Mouse (Mus musculus): ENCODE measurements at regions not wholly inside any gene's neighbourhood (a gene's known extent, or its start where the extent isn't known, plus 50 kb on each side); places are given as distances from the start of the nearest gene placed in this dataset.

DNA sequence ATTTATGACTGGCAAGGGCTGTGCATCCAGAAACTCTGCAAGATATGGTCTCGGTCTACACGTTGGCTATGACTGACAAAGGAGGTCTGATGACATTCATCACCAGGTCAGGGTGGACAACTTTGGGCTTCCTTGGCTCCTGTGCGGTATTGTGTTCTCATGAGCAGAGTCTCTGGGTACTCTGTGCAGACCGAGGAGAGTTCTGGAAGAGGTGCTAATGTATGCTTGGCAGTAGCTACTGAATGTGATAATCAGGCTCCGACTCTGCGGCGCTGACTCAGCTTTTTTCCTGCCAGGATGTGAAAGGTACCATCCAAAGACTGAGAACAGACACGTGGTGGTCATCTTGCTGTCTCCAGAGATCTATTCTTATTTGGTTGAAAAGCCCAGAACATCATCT is 94.5 kb upstream of the Oxgr1 start:
- no peak overlapping the region for H3K9ac ChIP-seq (replicated peaks; ENCODE audit: low read length, poor library complexity, severe bottlenecking)
- no peak for ATAC-seq (ENCODE audit: low FRiP score)

DNA sequence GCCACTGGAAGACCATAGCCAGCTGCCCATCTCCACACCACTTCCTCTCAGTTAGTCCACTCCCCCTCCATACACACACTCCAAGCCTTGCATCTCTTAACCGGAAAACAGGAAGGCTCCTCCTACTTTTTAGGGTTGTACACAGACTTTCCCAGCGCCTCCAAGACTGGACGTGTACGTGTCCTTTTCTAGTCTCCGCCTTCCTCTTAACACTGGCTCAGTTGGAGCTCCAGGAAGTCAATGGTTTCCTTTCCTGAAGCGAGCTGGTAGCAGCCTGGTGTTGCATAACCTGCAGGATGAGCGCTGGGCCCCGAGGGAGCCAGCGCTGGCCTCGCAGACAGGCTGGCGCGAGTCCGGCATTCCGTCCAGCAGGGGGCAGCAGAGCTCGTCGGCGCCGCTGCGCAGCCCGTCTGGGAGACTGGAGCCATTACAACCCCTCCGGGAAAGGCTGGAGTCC is 95.5 kb upstream of the Oxgr1 start:
- Histone ChIP-seq H3K27ac (ENCODE audit: low read depth, low read length) (no peak overlapping the region), H3K27me3 (ENCODE audit: insufficient read depth, low read length) (no peaks in the 10 kb centered on the region), H3K4me1 (ENCODE audit: insufficient read depth, low read length) (peaks cover 12% of the 10 kb centered on the region; the same call in 1 of the 2 replicates), H3K9me3 (ENCODE audit: low read length) (no peaks in the 10 kb centered on the region), H3K36me3 (ENCODE audit: insufficient read depth, low read length) (no peaks in the 10 kb centered on the region), H3K4me2 (ENCODE audit: low read depth, low read length, poor library complexity, severe bottlenecking) (peak overlapping the region; percentile 40), H3K4me3 (ENCODE audit: low read depth, low read length) (peak overlapping the region; percentile 12; the same call in 1 of the 2 replicates), H3K9ac (replicated peaks; ENCODE audit: low read length, poor library complexity, severe bottlenecking) (no peak overlapping the region)
- DNase-seq (ENCODE audit: low spot score), result peak; percentile 89
- peak; percentile 71 for ATAC-seq (ENCODE audit: low FRiP score)
- 2% methylated on average over 21 of the region's 21 CpGs for WGBS
- TF ChIP-seq CTCF (IDR thresholded peaks at IDR 0.05), result peak; percentile 98

More for the DNA sequence above, 94.5 kb upstream of the Oxgr1 start:
- no peak for TF ChIP-seq CTCF (IDR thresholded peaks at IDR 0.05)
- no peaks in the 10 kb centered on the region for H3K9me3 ChIP-seq (ENCODE audit: low read length)
- 93% methylated on average over 8 of the region's 8 CpGs for WGBS
- H3K27ac ChIP-seq (ENCODE audit: low read depth, low read length), result no peak overlapping the region
- H3K4me3 ChIP-seq (ENCODE audit: low read depth, low read length), result no peak overlapping the region
- no peak overlapping the region for H3K4me2 ChIP-seq (ENCODE audit: low read depth, low read length, poor library complexity, severe bottlenecking)
- H3K36me3 ChIP-seq (ENCODE audit: insufficient read depth, low read length), result no peaks in the 10 kb centered on the region
- no peaks in the 10 kb centered on the region for H3K27me3 ChIP-seq (ENCODE audit: insufficient read depth, low read length)
- no peak for DNase-seq (ENCODE audit: low spot score)
- peaks cover 12% of the 10 kb centered on the region; the same call in 1 of the 2 replicates for H3K4me1 ChIP-seq (ENCODE audit: insufficient read depth, low read length)

DNA sequence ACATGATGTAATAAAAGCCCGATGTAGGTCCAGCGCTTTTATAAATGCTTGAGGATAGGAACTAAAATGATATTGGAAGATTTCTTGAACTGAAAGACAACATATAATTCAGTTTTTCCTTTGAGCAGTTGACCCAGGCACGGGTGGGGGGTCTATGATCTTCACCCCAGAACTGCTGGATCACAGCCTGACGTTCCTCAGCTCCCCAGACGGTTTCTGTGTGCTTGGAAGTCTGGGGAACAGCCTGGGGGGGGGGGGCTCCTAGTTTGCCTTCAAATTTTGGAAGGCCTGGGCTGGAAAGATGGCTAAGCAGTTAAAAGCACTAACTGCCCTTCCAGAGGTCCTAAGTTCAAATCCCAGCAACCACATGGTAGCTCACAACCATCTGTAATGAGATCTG is 96.3 kb upstream of the Oxgr1 start:
- 60% methylated on average over 5 of the region's 5 CpGs for WGBS
- no peak for TF ChIP-seq CTCF (IDR thresholded peaks at IDR 0.05)
- Histone ChIP-seq H3K27me3 (ENCODE audit: insufficient read depth, low read length) (no peaks in the 10 kb centered on the region; the same call in 1 of the 2 replicates), H3K36me3 (ENCODE audit: insufficient read depth, low read length) (no peaks in the 10 kb centered on the region), H3K4me3 (ENCODE audit: low read depth, low read length) (no peak overlapping the region), H3K4me1 (ENCODE audit: insufficient read depth, low read length) (peaks cover 12% of the 10 kb centered on the region; the same call in 1 of the 2 replicates), H3K9ac (replicated peaks; ENCODE audit: low read length, poor library complexity, severe bottlenecking) (no peak overlapping the region), H3K27ac (ENCODE audit: low read depth, low read length) (no peak overlapping the region), H3K9me3 (ENCODE audit: low read length) (no peaks in the 10 kb centered on the region), H3K4me2 (ENCODE audit: low read depth, low read length, poor library complexity, severe bottlenecking) (no peak overlapping the region)
- no peak for ATAC-seq (ENCODE audit: low FRiP score)
- DNase-seq (ENCODE audit: low spot score), result no peak

DNA sequence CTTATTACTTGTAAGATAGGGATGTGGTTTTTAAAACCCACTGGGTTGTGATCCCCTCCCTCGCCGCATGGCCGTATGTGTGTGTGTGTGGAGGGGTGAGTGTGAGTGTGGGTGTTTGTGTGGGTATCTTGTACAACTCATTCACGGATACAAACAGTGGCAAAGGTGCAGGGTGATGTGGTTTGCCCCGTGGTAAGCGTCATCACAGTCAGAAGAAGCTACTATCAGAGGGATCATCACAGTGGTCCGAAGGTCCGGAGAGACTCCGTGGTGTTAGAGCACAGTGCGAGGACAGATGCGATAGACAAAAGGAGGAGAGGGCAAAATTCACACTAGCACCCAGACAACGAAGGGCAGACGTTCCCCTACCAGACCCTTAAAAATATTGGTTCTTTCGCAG is 97.0 kb upstream of the Oxgr1 start:
- Histone ChIP-seq H3K27me3 (ENCODE audit: insufficient read depth, low read length) (no peaks in the 10 kb centered on the region; the same call in 1 of the 2 replicates), H3K4me1 (ENCODE audit: insufficient read depth, low read length) (peaks cover 12% of the 10 kb centered on the region; the same call in 1 of the 2 replicates), H3K4me3 (ENCODE audit: low read depth, low read length) (no peak overlapping the region), H3K27ac (ENCODE audit: low read depth, low read length) (no peak overlapping the region), H3K9me3 (ENCODE audit: low read length) (no peaks in the 10 kb centered on the region), H3K9ac (replicated peaks; ENCODE audit: low read length, poor library complexity, severe bottlenecking) (no peak overlapping the region), H3K36me3 (ENCODE audit: insufficient read depth, low read length) (no peaks in the 10 kb centered on the region), H3K4me2 (ENCODE audit: low read depth, low read length, poor library complexity, severe bottlenecking) (no peak overlapping the region)
- no peak for TF ChIP-seq CTCF (IDR thresholded peaks at IDR 0.05)
- ATAC-seq (ENCODE audit: low FRiP score) (no peak), DNase-seq (ENCODE audit: low spot score) (no peak)
- 80% methylated on average over 14 of the region's 14 CpGs for WGBS

DNA sequence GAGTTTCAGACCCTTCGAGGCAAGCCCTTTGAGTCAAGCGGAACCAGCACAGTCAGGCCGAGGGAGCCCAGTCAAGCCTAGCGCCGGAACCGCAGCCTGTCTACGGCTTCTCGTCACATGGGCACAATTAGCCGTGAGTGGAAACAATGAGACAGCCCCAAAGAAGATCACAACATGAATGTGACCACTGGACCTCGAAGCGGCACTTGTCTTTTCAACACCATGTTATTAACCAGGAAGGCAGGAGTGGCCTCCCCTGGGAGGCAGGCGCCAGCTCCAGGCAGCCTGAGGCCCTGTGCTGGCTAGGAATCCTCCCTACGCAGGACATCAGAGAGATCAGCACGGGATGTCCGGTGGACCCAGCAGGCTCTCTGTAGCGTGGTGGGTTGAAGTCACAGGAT is 97.4 kb upstream of the Oxgr1 start:
- peaks cover 12% of the 10 kb centered on the region; the same call in 1 of the 2 replicates for H3K4me1 ChIP-seq (ENCODE audit: insufficient read depth, low read length)
- H3K4me2 ChIP-seq (ENCODE audit: low read depth, low read length, poor library complexity, severe bottlenecking), result no peak overlapping the region
- ATAC-seq (ENCODE audit: low FRiP score), result no peak
- no peaks in the 10 kb centered on the region for H3K9me3 ChIP-seq (ENCODE audit: low read length)
- H3K27ac ChIP-seq (ENCODE audit: low read depth, low read length), result no peak overlapping the region
- H3K9ac ChIP-seq (replicated peaks; ENCODE audit: low read length, poor library complexity, severe bottlenecking), result no peak overlapping the region
- WGBS, result 33% methylated on average over 16 of the region's 16 CpGs
- no peak for TF ChIP-seq CTCF (IDR thresholded peaks at IDR 0.05)
- no peaks in the 10 kb centered on the region; the same call in 1 of the 2 replicates for H3K27me3 ChIP-seq (ENCODE audit: insufficient read depth, low read length)
- DNase-seq (ENCODE audit: low spot score), result no peak
- no peaks in the 10 kb centered on the region for H3K36me3 ChIP-seq (ENCODE audit: insufficient read depth, low read length)
- H3K4me3 ChIP-seq (ENCODE audit: low read depth, low read length), result no peak overlapping the region

DNA sequence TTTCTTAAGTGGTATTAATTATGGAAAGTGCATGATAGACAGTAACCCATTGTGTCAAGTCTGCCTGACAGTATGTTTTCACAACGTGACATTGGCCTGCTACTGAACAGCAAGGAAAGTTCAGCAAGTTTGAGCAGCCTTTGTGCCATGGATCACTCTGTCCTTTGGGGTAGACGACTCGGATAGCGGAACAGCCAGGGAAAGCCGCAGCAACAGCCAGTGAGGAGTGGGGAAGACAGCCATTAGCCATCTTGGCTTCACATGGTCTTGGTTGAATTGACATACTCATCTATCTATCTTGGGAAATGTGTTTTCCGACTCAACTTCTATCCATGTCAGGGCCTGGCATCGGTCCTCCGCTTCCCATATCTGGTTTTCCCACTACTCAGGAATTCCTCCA is 98.0 kb upstream of the Oxgr1 start:
- TF ChIP-seq CTCF (IDR thresholded peaks at IDR 0.05), result no peak
- Histone ChIP-seq H3K27ac (ENCODE audit: low read depth, low read length) (no peak overlapping the region), H3K36me3 (ENCODE audit: insufficient read depth, low read length) (no peaks in the 10 kb centered on the region), H3K9me3 (ENCODE audit: low read length) (no peaks in the 10 kb centered on the region), H3K4me3 (ENCODE audit: low read depth, low read length) (no peak overlapping the region), H3K4me2 (ENCODE audit: low read depth, low read length, poor library complexity, severe bottlenecking) (no peak overlapping the region), H3K4me1 (ENCODE audit: insufficient read depth, low read length) (peaks cover 12% of the 10 kb centered on the region; the same call in 1 of the 2 replicates), H3K27me3 (ENCODE audit: insufficient read depth, low read length) (no peaks in the 10 kb centered on the region; the same call in 1 of the 2 replicates), H3K9ac (replicated peaks; ENCODE audit: low read length, poor library complexity, severe bottlenecking) (no peak overlapping the region)
- WGBS, result 86% methylated on average over 8 of the region's 8 CpGs
- DNase-seq (ENCODE audit: low spot score) (no peak), ATAC-seq (ENCODE audit: low FRiP score) (no peak)
